Mouse (Mus musculus): ENCODE data around the gene Tbc1d10a. TPM values are rescaled to one million over a fixed set of nuclear protein-coding genes. Genes with fewer than 3 reads are reported as not detected.

Gene Tbc1d10a
- total and polyA plus RNA-seq, 3 experiments, result 23.0 to 27.4 TPM; not detected in 1

GRCm38 (mm10) chr11:4206563-4206962 is 20.0 kb downstream of the Tbc1d10a start (continued):
- TF ChIP-seq NRF1 (IDR thresholded peaks at IDR 0.05; ENCODE audit: insufficient read depth, low read depth, low read length, poor library complexity, severe bottlenecking) (no peak), NELFE (IDR thresholded peaks at IDR 0.05; ENCODE audit: low read depth, low read length) (no peak)

DNA sequence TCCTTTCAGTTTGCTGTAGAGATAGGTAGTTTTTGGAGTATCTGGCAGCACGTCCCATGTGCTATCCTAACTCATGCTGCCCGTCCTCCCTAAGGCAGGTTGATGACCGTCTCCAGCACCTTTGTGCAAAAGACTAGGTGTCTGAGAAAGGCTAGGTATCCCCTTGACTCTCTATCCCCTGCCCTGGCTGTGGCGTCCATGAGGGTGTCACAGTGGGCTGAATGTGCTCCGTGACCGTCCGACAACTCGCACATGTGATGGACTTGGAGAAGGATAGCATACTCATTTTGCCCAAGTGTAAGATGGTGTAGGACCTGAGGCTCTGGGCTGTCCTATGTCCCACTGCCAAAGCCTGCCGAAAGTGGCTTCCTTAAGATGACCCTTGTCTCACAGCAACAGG is 21.1 kb downstream of the Tbc1d10a start:
- no peaks in the 10 kb centered on the region for H3K27me3 ChIP-seq (ENCODE audit: control insufficient read depth in 1 of 2, insufficient read depth in 2 of 2, low read length in 2 of 2)
- no peak for DNase-seq (ENCODE audit: low read depth, low spot score)
- TF ChIP-seq BHLHE40 (IDR thresholded peaks at IDR 0.05; ENCODE audit: borderline replicate concordance, low read depth, low read length), result no peak
- no peak for TF ChIP-seq GABPA (IDR thresholded peaks at IDR 0.05; ENCODE audit: low read depth, low read length)
- no peak for TF ChIP-seq MEF2A (IDR thresholded peaks at IDR 0.05; ENCODE audit: extremely low read depth, insufficient replicate concordance, low read depth, low read length, poor library complexity, severe bottlenecking)
- no peak for TF ChIP-seq CTCF (IDR thresholded peaks at IDR 0.05 in 2 of 3, conservative IDR thresholded peaks at IDR 0.05 in 1 of 3; ENCODE audit: control insufficient read depth in 1 of 3, insufficient read depth in 1 of 3, low read depth in 2 of 3, low read length in 3 of 3, poor library complexity in 1 of 3, severe bottlenecking in 1 of 3)
- no peak for TF ChIP-seq MAZ (IDR thresholded peaks at IDR 0.05; ENCODE audit: low read depth, low read length)
- no peak for TF ChIP-seq MYC (IDR thresholded peaks at IDR 0.05; ENCODE audit: low read depth, low read length)
- no peak for TF ChIP-seq EP300 (IDR thresholded peaks at IDR 0.05; ENCODE audit: low read depth in 1 of 2, low read length in 2 of 2)
- TF ChIP-seq CHD1 (IDR thresholded peaks at IDR 0.05; ENCODE audit: low read depth, low read length), result no peak
- TF ChIP-seq E2F4 (IDR thresholded peaks at IDR 0.05; ENCODE audit: borderline replicate concordance, low read depth, low read length), result no peak
- no peak for TF ChIP-seq NRF1 (IDR thresholded peaks at IDR 0.05; ENCODE audit: insufficient read depth, low read depth, low read length, poor library complexity, severe bottlenecking)
- TF ChIP-seq USF2 (IDR thresholded peaks at IDR 0.05; ENCODE audit: borderline replicate concordance in 1 of 2, insufficient read depth in 1 of 2, low read depth in 1 of 2, low read length in 2 of 2), result no peak
- no peak for TF ChIP-seq JUND (IDR thresholded peaks at IDR 0.05; ENCODE audit: low read depth, low read length)
- TF ChIP-seq ETS1 (IDR thresholded peaks at IDR 0.05; ENCODE audit: low read depth, low read length), result no peak
- no peak for TF ChIP-seq POLR2AphosphoS2 (IDR thresholded peaks at IDR 0.05; ENCODE audit: low read length)
- H3K27ac ChIP-seq (ENCODE audit: control insufficient read depth, low read depth, low read length), result no peak overlapping the region
- peaks cover 2 to 26% of the 10 kb centered on the region in 2 experiments for H3K36me3 ChIP-seq (ENCODE audit: control insufficient read depth in 1 of 2, insufficient read depth in 2 of 2, low read length in 2 of 2)
- no peak overlapping the region for H3K4me3 ChIP-seq (ENCODE audit: control insufficient read depth in 1 of 2, insufficient read depth in 1 of 2, low read depth in 2 of 2, low read length in 2 of 2)
- H3K9me3 ChIP-seq (replicated peaks; ENCODE audit: insufficient read depth, low read length), result no peaks in the 10 kb centered on the region
- peaks cover 20 to 30% of the 10 kb centered on the region in 2 experiments for H3K4me1 ChIP-seq (ENCODE audit: control insufficient read depth in 1 of 2, insufficient read depth in 2 of 2, low read length in 2 of 2)
- H3K9ac ChIP-seq (ENCODE audit: control insufficient read depth, low read depth, low read length, poor library complexity, severe bottlenecking), result no peak overlapping the region
- H3K79me2 ChIP-seq (ENCODE audit: control insufficient read depth, insufficient read depth, low read length, poor library complexity), result no peaks in the 10 kb centered on the region

DNA sequence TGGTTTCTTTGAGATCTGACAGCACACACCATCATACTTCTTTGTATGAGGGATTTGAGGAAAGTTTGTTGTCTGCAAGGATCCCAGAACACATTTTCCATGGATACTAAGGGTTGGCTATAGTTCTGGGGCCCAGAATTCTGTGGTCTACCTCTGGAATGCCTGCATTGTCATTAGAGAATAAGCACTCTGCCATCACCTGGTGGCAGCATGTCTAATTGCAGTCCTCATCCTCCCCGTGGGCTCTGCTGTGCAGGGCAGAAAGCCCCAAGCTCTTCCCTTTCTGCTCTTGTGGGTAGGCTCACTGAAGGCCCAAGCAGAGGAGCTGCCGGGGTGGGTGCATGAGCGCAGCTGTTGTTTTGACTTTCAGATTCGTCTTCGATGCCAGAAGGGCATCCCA is 23.0 kb downstream of the Tbc1d10a start:
- no peak overlapping the region for H3K27ac ChIP-seq (ENCODE audit: control insufficient read depth, low read depth, low read length)
- H3K27me3 ChIP-seq (ENCODE audit: control insufficient read depth in 1 of 2, insufficient read depth in 2 of 2, low read length in 2 of 2), result no peaks in the 10 kb centered on the region
- no peak overlapping the region for H3K4me3 ChIP-seq (ENCODE audit: control insufficient read depth in 1 of 2, insufficient read depth in 1 of 2, low read depth in 2 of 2, low read length in 2 of 2)
- H3K4me1 ChIP-seq (ENCODE audit: control insufficient read depth in 1 of 2, insufficient read depth in 2 of 2, low read length in 2 of 2), result peaks cover 10 to 19% of the 10 kb centered on the region in 2 experiments
- H3K9me3 ChIP-seq (replicated peaks; ENCODE audit: insufficient read depth, low read length), result no peaks in the 10 kb centered on the region
- no peaks in the 10 kb centered on the region for H3K79me2 ChIP-seq (ENCODE audit: control insufficient read depth, insufficient read depth, low read length, poor library complexity)
- no peak for DNase-seq (ENCODE audit: low read depth, low spot score)
- no peak overlapping the region for H3K9ac ChIP-seq (ENCODE audit: control insufficient read depth, low read depth, low read length, poor library complexity, severe bottlenecking)
- H3K36me3 ChIP-seq (ENCODE audit: control insufficient read depth in 1 of 2, insufficient read depth in 2 of 2, low read length in 2 of 2), result peaks cover 2 to 12% of the 10 kb centered on the region in 2 experiments
- TF ChIP-seq CHD1 (IDR thresholded peaks at IDR 0.05; ENCODE audit: low read depth, low read length), result no peak
- no peak for TF ChIP-seq HCFC1 (IDR thresholded peaks at IDR 0.05; ENCODE audit: low read depth, low read length)
- peak; percentile 53 for TF ChIP-seq SMC3 (IDR thresholded peaks at IDR 0.05; ENCODE audit: low read depth, low read length)
- TF ChIP-seq RAD21 (IDR thresholded peaks at IDR 0.05; ENCODE audit: low read depth, low read length), result peak; percentile 47
- TF ChIP-seq CTCF (IDR thresholded peaks at IDR 0.05 in 2 of 3, conservative IDR thresholded peaks at IDR 0.05 in 1 of 3; ENCODE audit: control insufficient read depth in 1 of 3, insufficient read depth in 1 of 3, low read depth in 2 of 3, low read length in 3 of 3, poor library complexity in 1 of 3, severe bottlenecking in 1 of 3), result peak; percentile 11 to 55 (median 50); a peak in 4 of 6 replicates
- TF ChIP-seq MEF2A (IDR thresholded peaks at IDR 0.05; ENCODE audit: extremely low read depth, insufficient replicate concordance, low read depth, low read length, poor library complexity, severe bottlenecking), result no peak
- no peak for TF ChIP-seq USF1 (IDR thresholded peaks at IDR 0.05; ENCODE audit: low read depth, low read length)
